Mouse (Mus musculus) bone marrow, adult 2 months (tissue): ENCODE data around the gene Bcdin3d. TPM values are rescaled to one million over a fixed set of nuclear protein-coding genes. Genes with fewer than 3 reads are reported as not detected.

Experiments used
- H3K27ac ChIP-seq: fragments of 200-500 bp; 2 replicates; pipeline ENCODE4 v1.5.1; 2012; ENCODE audit warnings: low read depth, mild to moderate bottlenecking, control low read depth, inconsistent platforms, low read length; ENCODE audit not compliant: control insufficient read depth, poor library complexity, insufficient read depth
- H3K4me1 ChIP-seq: fragments of 200-500 bp; 2 replicates; pipeline ENCODE4 v1.6.1; 2011; ENCODE audit warnings: low read length; ENCODE audit not compliant: control insufficient read depth, insufficient read depth
- H3K4me3 ChIP-seq: fragments of 200-500 bp; replicated peaks from 2 replicates; pipeline ENCODE3; 2011; ENCODE audit warnings: mild to moderate bottlenecking, low read depth, low read length, control low read depth; ENCODE audit not compliant: control insufficient read depth
- CTCF ChIP-seq: fragments of 200-500 bp; IDR thresholded peaks from 2 replicates; pipeline ENCODE4 v1.5.1; 2011; ENCODE audit warnings: low read length, control low read depth; ENCODE audit not compliant: control insufficient read depth, insufficient read depth
- POLR2A ChIP-seq: fragments of 200-500 bp; IDR thresholded peaks from 2 replicates; pipeline ENCODE4 v1.6.1; 2011; ENCODE audit warnings: low read depth, mild to moderate bottlenecking, control low read depth, low read length, borderline replicate concordance; ENCODE audit not compliant: control insufficient read depth
- WGBS: fragments of 180-500 bp; shearing (Covaris S2); methylation state at CpG from one replicate; pipeline ENCODE4 v1.1.7; 2018; 5-methylcytosine and 5-hydroxymethylcytosine counted together
- polyA plus RNA-seq: library from polyadenylated mRNA; stranded (reverse); fragments of >200 nt; gene quantifications from 2 replicates; pipeline ENCODE4 v1.2.4, GENCODE M21; 2011; ENCODE audit warnings: low replicate concordance; ENCODE audit not compliant: missing spikeins, insufficient read depth, insufficient read length

The Bcdin3d gene
- polyA plus RNA-seq, 1 experiment, result 13.4 TPM

GRCm38 (mm10) chr15:99438966-99439698, 35.4 kb downstream of the Bcdin3d start:
- no peak overlapping the region for H3K4me3 ChIP-seq
- 84% methylated on average over 8 of the region's 8 CpGs for WGBS
- TF ChIP-seq POLR2A (no peak), CTCF (no peak)
- H3K27ac ChIP-seq, result no peak overlapping the region
- H3K4me1 ChIP-seq, result no peaks in the 10 kb centered on the region

- H3K4me1 ChIP-seq, result no peaks in the 10 kb centered on the region
- no peak overlapping the region for H3K4me3 ChIP-seq
- WGBS, result 88% methylated on average over 12 of the region's 12 CpGs
- no peak for TF ChIP-seq CTCF
- TF ChIP-seq POLR2A, result no peak
- no peak overlapping the region for H3K27ac ChIP-seq
Observed at GRCm38 (mm10) chr15:99433913-99434312, 40.6 kb downstream of the Bcdin3d start.

- 87% methylated on average over 16 of the region's 16 CpGs for WGBS
- H3K4me3 ChIP-seq, result no peak overlapping the region
- no peak for TF ChIP-seq CTCF
- TF ChIP-seq POLR2A, result no peak
- no peak overlapping the region for H3K27ac ChIP-seq
- H3K4me1 ChIP-seq, result no peaks in the 10 kb centered on the region
Observed at GRCm38 (mm10) chr15:99433081-99433718, 41.3 kb downstream of the Bcdin3d start.

- WGBS, result 77% methylated on average over 8 of the region's 8 CpGs
- H3K4me1 ChIP-seq, result no peaks in the 10 kb centered on the region
- H3K27ac ChIP-seq, result no peak overlapping the region
- TF ChIP-seq CTCF (no peak), POLR2A (no peak)
- H3K4me3 ChIP-seq, result no peak overlapping the region
Observed at GRCm38 (mm10) chr15:99431967-99432366, 42.6 kb downstream of the Bcdin3d start.

- H3K4me3 ChIP-seq, result no peak overlapping the region
- H3K4me1 ChIP-seq, result no peaks in the 10 kb centered on the region
- no peak overlapping the region for H3K27ac ChIP-seq
- 81% methylated on average over 7 of the region's 7 CpGs for WGBS
- TF ChIP-seq CTCF (no peak), POLR2A (no peak)
Observed at GRCm38 (mm10) chr15:99431504-99431903, 43.0 kb downstream of the Bcdin3d start.

- Histone ChIP-seq H3K4me3 (no peak overlapping the region), H3K27ac (no peak overlapping the region), H3K4me1 (no peaks in the 10 kb centered on the region)
- TF ChIP-seq CTCF (no peak), POLR2A (no peak)
- WGBS, result 86% methylated on average over 10 of the region's 10 CpGs
Observed at GRCm38 (mm10) chr15:99431063-99431462, 43.5 kb downstream of the Bcdin3d start.

GRCm38 (mm10) chr15:99430394-99430793, 44.1 kb downstream of the Bcdin3d start:
- 51% methylated on average over 8 of the region's 8 CpGs for WGBS

GRCm38 (mm10) chr15:99423884-99424283, 50.6 kb downstream of the Bcdin3d start:
- Histone ChIP-seq H3K4me1 (no peaks in the 10 kb centered on the region), H3K27ac (no peak overlapping the region; the same call in 1 of the 2 replicates), H3K4me3 (no peak overlapping the region)
- WGBS, result 81% methylated on average over 9 of the region's 9 CpGs
- TF ChIP-seq CTCF, result no peak
- TF ChIP-seq POLR2A, result no peak

More at GRCm38 (mm10) chr15:99430394-99430793, 44.1 kb downstream of the Bcdin3d start:
- TF ChIP-seq POLR2A (no peak), CTCF (no peak)
- Histone ChIP-seq H3K4me3 (no peak overlapping the region), H3K27ac (no peak overlapping the region), H3K4me1 (no peaks in the 10 kb centered on the region)

- H3K4me3 ChIP-seq, result no peak overlapping the region
- H3K27ac ChIP-seq, result no peak overlapping the region; the same call in 1 of the 2 replicates
- no peaks in the 10 kb centered on the region for H3K4me1 ChIP-seq
- 89% methylated on average over 10 of the region's 10 CpGs for WGBS
- TF ChIP-seq CTCF (no peak), POLR2A (no peak)
Observed at GRCm38 (mm10) chr15:99423131-99423530, 51.4 kb downstream of the Bcdin3d start.

GRCm38 (mm10) chr15:99422551-99422950, 52.0 kb downstream of the Bcdin3d start:
- Histone ChIP-seq H3K27ac (no peak overlapping the region), H3K4me1 (no peaks in the 10 kb centered on the region), H3K4me3 (no peak overlapping the region)
- WGBS, result 93% methylated on average over 23 of the region's 23 CpGs
- TF ChIP-seq POLR2A (no peak), CTCF (no peak)
